Mouse (Mus musculus) gastrocnemius, postnatal 10 days (tissue): Measurements from ENCODE around the gene Nf2. TPM values are rescaled to one million over a fixed set of nuclear protein-coding genes. Genes with fewer than 3 reads are reported as not detected.
A peak's percentile ranks its signal among the peaks of the same experiment; 100 is the strongest.

Source experiments
- DNase-seq: peaks from one replicate; pipeline ENCODE4 v3.0.0; 2021; ENCODE audit warnings: mixed read lengths
- long read RNA-seq, 2 experiments: library from polyadenylated mRNA; stranded (forward); transcript quantifications; one replicate each; pipeline ENCODE4 v2.0.0; 2021
- total RNA-seq, 2 experiments: library from RNA; stranded (reverse); gene quantifications; 2 replicates each; pipeline ENCODE4 v1.2.3; 2021

Gene Nf2
- total RNA-seq, result 10 to 100 TPM; 46.2 TPM
- long read RNA-seq, experiment 1, full-length matches to known transcripts, result 31 of 60 reads
- long read RNA-seq, experiment 1, partial matches to known transcripts, result 11 of 60 reads
- long read RNA-seq, experiment 1, other reads (novel, unspliced or antisense), result 18 of 60 reads
- long read RNA-seq, experiment 2, full-length matches to known transcripts, result 16 of 39 reads
- long read RNA-seq, experiment 2, partial matches to known transcripts, result 15 of 39 reads
- long read RNA-seq, experiment 2, other reads (novel, unspliced or antisense), result 8 of 39 reads

GRCm38 (mm10) chr11:4849258-4849943, at the start of gene Nf2:
Nf2 (minus strand) TSS chr11:4849536.
- DNase-seq, result peak; percentile 88

GRCm38 (mm10) chr11:4894848-4895816, 45.8 kb upstream of the Nf2 start, which contains the start of gene Thoc5:
Thoc5 (plus strand) TSS chr11:4895320.
- peak; percentile 67 for DNase-seq

DNA sequence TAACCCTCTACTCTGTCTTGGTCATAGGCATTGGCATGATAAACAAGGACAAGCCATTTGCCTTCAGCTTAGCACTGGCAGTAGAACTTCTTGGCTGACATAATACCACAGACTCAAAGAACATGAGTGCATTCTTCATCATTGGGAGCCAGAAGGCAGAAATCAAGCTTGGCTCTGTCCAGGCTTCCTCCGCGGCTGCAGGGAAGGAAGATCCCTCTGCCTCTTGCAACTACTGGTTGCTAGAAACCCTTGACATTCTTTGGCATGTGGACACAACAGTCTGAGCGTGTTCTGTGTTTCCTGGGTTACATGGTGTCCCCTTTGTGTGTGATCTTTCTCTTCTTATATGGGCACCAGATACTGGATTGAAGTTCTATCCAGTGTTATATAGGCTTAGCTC, 37.7 kb upstream of the Nf2 start:
- no peak for DNase-seq

GRCm38 (mm10) chr11:4885385-4885903, 36.1 kb upstream of the Nf2 start:
- DNase-seq, result peak; percentile 36

DNA sequence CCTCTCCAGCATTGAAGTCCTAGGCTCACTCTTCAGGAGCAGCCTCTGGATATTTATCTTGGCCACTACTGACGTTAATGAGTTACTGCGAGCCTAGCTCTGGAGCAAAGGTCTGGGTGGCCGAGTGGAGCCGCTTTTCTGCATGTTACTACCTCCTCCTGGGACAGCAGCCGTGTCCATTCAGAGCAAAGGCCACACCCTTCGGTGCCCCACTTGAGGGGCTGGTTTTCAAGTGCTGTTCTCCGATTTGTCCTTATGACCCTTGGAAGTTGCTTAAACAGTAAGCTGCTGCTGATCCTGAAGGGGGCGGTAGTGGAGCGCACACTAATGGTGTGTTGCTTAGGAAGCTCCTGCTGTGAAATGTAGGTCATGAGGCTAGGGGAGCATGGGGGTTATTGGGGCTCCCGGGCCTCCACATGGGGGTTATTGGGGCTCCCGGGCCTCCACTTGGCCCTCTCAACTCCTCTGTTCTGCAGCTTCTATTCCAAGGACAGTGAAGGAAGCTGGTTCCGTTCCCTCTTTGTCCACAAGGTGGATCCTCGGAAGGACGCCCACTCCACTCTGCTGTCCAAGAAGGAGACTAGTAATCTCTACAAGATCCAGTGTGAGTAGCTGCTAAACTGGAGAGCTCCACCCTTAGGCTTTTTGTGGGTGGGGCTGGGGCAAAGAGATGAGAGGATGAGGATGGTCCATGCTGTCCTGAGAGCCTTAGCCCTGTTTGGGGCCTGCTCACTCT, 33.7 kb upstream of the Nf2 start:
- peak; percentile 44 for DNase-seq

GRCm38 (mm10) chr11:4881087-4881486, 31.8 kb upstream of the Nf2 start:
- no peak for DNase-seq

- no peak for DNase-seq
These were observed 25.2 kb upstream of the Nf2 start for GRCm38 (mm10) chr11:4874551-4874950.

GRCm38 (mm10) chr11:4873755-4874475, 24.6 kb upstream of the Nf2 start, which contains the start of gene Nipsnap1:
Nipsnap1 (plus strand) TSS chr11:4873951.
- DNase-seq, result peak; percentile 62

GRCm38 (mm10) chr11:4865645-4866251, 16.4 kb upstream of the Nf2 start:
- peak; percentile 55 for DNase-seq

- no peak for DNase-seq
These were observed 13.4 kb upstream of the Nf2 start for GRCm38 (mm10) chr11:4862730-4863129.

DNA sequence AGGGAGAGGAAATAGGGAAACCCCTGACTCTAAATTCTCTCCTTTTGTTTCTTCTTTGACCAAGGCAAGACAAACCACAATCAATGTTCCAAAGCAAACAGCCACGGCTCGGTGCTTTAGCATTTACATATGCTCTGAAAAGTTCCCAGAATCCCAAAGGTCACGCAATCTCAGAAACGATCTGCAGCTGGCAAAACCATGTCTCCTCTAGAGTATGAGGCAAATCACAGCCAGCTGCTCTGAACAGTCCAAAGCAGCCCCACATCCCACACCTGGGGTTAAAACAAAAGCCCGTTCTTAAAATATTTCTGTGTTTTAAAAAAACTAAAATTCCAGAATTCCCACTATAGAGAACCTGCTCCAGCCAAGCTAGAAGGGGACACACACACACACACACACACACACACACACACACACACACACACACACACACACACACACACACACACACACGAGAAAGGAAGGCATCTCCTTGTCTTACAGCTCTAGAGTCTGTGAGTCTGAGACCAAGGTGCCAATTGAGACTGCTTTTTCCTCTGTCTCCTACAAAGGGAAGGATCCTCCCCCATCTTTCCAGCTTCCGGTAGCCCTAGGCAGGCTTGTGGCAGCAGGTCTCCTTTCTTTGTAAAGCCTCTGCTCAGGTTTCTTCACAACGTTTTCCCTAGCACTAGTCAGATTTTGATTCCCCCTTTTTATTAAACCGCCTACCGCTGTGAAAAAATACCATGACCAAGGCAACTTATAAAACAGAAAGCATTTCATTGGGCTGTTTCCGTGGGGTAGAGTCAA, 12.7 kb upstream of the Nf2 start:
- DNase-seq, result no peak

DNA sequence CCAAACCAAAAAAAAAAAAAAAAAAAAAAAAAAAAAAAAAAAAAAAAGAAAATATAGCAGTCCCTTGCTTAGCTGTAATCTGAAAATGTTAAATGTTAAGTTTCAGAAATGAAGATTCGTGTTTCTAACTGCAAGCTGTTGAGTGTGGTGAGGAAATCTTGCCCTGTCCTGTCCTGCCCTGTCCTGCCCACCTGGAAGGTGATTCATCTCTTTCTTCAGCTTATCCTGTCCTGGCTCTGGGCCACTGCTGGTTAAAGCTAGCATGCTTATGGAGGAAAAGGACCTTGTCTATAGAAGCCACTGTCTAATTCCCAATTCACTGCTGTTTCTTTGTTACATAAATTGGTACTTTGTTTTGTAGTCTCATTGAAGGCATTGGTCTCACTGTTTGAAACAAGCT, 11.7 kb upstream of the Nf2 start:
- DNase-seq, result no peak

DNA sequence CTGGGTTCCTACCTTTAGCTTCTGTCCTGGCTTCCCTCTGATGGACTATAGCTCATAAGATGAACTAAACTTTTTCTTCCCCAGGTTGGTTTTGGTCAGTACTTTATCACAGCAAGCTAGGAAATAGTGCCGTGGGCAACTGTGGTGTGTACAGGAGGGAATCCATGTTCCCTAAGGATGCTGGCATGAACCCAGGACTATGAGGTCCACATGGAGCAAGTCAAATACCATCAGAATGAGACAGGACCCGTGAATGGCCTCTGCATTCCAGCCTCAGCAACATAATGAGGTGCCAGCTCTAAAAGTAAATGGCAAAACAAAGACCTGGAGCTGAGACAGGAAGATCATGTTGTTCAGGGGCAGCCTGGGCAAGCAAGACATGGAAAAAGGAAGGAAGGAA, 9.1 kb upstream of the Nf2 start:
- DNase-seq, result no peak

- DNase-seq, result no peak
These were observed 4.8 kb upstream of the Nf2 start for GRCm38 (mm10) chr11:4854181-4854580.

GRCm38 (mm10) chr11:4853021-4853420, 3.7 kb upstream of the Nf2 start:
- no peak for DNase-seq

DNA sequence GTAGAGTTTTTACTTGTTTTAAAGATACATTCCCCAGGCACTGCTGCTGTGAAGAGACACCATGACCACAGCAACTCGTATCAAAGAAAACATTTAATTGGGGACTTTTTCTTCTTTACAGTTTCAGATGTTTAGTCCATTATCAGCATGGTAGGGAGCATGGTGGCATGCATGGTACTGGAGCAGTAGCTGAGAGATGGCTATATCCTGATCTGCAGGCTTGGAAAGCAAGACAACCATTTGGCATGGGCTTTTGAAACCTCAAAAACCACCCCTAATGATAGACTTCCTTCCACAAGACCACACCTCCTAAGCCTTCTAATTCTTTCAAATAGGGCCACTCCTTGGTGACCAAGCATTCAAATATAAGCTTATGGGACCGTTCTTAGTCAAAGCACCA, 1.1 kb upstream of the Nf2 start:
- DNase-seq, result no peak

DNA sequence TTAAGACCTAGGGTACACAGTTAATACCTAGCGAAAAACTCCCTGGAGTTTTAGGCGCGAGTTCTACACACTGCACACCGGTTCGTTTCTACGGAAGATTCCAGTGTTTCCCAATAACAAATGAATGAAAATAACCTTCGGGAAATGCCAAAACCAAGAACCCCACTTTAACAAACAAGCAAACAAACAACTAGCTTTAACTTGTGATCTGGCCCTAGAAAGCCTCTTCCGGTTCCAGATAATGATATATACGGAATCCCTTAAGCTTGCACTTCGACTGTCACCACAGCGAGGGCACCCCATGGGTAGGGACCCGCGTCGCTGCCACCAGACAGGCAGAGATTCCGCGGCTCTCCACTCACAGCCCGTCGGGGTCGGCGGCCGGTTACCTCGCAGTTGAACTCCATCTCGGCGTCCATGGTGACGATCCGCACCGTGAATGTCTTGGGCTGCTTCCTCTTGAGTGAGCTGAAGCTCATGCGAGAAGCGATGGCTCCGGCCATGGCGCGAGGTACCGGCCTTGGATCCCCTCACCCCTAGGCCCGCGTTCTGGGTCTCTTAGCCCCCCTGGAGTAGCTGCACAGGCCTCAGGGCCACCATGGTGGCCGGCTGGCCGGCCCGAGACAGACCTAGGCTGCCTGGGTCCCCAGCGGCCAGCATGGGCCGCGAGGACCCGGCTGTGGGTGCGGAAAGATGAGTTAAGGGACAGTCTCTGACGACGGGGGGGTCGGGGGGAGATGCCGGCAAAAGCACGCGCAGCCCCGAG, 670 bp downstream of the Nf2 start:
- peak; percentile 47 for DNase-seq

- DNase-seq, result no peak
These were observed 8.3 kb downstream of the Nf2 start for GRCm38 (mm10) chr11:4840942-4841526.
